Comparison of ENCODE assay signal across 20 mouse cellular contexts in genomic region chr13:92104259-92104658, GRCm38 (mm10). TPM values are rescaled to one million over a fixed set of nuclear protein-coding genes. Genes with fewer than 3 reads are reported as not detected.
DNase-seq lines count a peak whose midpoint lies in the region; ATAC-seq and TF ChIP-seq lines count a peak whose summit lies in the region.
"Had no signal": no experiment of that assay in that cellular context is flagged by ENCODE, and none has a peak within 500 bp of the region (broad histone marks: within the 10 kb centered on the region; RNA-seq: fewer than 3 reads in every experiment).

No protein-coding gene starts in this region.

- H3K9ac ChIP-seq in kidney, postnatal 0 days (ENCODE audit: low read depth, low read length) = no peak overlapping the region
- no peak overlapping the region for H3K9ac ChIP-seq in CH12.LX (ENCODE audit: insufficient read depth, low read depth)
- H3K9ac ChIP-seq in intestine, embryonic 16.5 days (ENCODE audit: low read depth, low read length) = no peak overlapping the region
- H3K9ac ChIP-seq: forebrain, embryonic 13.5 days; liver, embryonic 14.5 days had no signal

- H3K4me2 ChIP-seq in kidney, postnatal 0 days (ENCODE audit: low read length) = no peak overlapping the region
- 0 out of 2 replicates have a peak overlapping the region, but pooled peaks have one; percentile 25 for H3K4me2 ChIP-seq in CH12.LX (ENCODE audit: insufficient read depth, low read depth, poor library complexity, severe bottlenecking)
- H3K4me2 ChIP-seq in intestine, embryonic 16.5 days (ENCODE audit: low read depth, low read length) = no peak overlapping the region
- H3K4me2 ChIP-seq: forebrain, embryonic 13.5 days had no signal

- H3K79me2 ChIP-seq in CH12.LX (replicated peaks; ENCODE audit: control insufficient read depth, extremely low read depth, insufficient read depth, poor library complexity, severe bottlenecking) = no peaks in the 10 kb centered on the region

- TF ChIP-seq POLR2A in CH12.LX (IDR thresholded peaks at IDR 0.05; ENCODE audit: low read depth, low read length) = no peak

- no peak for TF ChIP-seq RAD21 in CH12.LX (IDR thresholded peaks at IDR 0.05; ENCODE audit: low read depth, low read length)

- DNase-seq in frontal cortex, adult 2 months (ENCODE audit: extremely low spot score in 1 of 2, low spot score in 1 of 2) = no peak
- DNase-seq in kidney, postnatal 0 days (ENCODE audit: low spot score) = peak; percentile 11
- no peak for DNase-seq in kidney, postnatal 4 days
- no peak for DNase-seq in CH12.LX (ENCODE audit: extremely low read depth)
- no peak for DNase-seq in thymus, postnatal 14 days
- no peak for DNase-seq in thymus, postnatal 25 days
- DNase-seq: adrenal gland, postnatal 25 days; cerebellum, postnatal 10 days; embryo, embryonic 11 days; kidney, postnatal 10 days; layer of hippocampus, postnatal 36 days; left cerebral cortex, postnatal 4 days; spleen, adult 18-20 months; thymus, postnatal 4 days had no signal

- no peaks in the 10 kb centered on the region for H3K9me3 ChIP-seq in kidney, postnatal 0 days (replicated peaks; ENCODE audit: low read length)
- H3K9me3 ChIP-seq in CH12.LX (replicated peaks; ENCODE audit: low read length) = no peaks in the 10 kb centered on the region
- H3K9me3 ChIP-seq in intestine, embryonic 16.5 days (ENCODE audit: control insufficient read depth, low read length) = no peaks in the 10 kb centered on the region
- H3K9me3 ChIP-seq: forebrain, embryonic 13.5 days; hindbrain, embryonic 10.5 days had no signal

- no peak for TF ChIP-seq EP300 in CH12.LX (IDR thresholded peaks at IDR 0.05; ENCODE audit: low read length)

- WGBS in kidney, postnatal 0 days = 43% methylated on average over 7 of the region's 7 CpGs
- 24% methylated on average over 7 of the region's 7 CpGs for WGBS in intestine, embryonic 16.5 days

- no peak overlapping the region for H3K27ac ChIP-seq in kidney, postnatal 0 days
- H3K27ac ChIP-seq in CH12.LX (ENCODE audit: insufficient read depth, low read depth) = no peak overlapping the region
- no peak overlapping the region for H3K27ac ChIP-seq in intestine, embryonic 16.5 days (ENCODE audit: low read length)
- H3K27ac ChIP-seq: forebrain, embryonic 13.5 days; hindbrain, embryonic 10.5 days; liver, embryonic 14.5 days had no signal

- no peak for TF ChIP-seq CTCF in kidney, postnatal 0 days (IDR thresholded peaks at IDR 0.05; ENCODE audit: low read depth)
- TF ChIP-seq CTCF in CH12.LX (conservative IDR thresholded peaks at IDR 0.05 in 1 of 2, IDR thresholded peaks at IDR 0.05 in 1 of 2; ENCODE audit: low read depth in 2 of 2, low read length in 2 of 2) = no peak

- H3K4me3 ChIP-seq in kidney, postnatal 0 days (replicated peaks; ENCODE audit: low read depth, low read length) = no peak overlapping the region
- no peak overlapping the region for H3K4me3 ChIP-seq in CH12.LX (replicated peaks in 1 of 3; ENCODE audit: low read depth in 2 of 3, low read length in 2 of 3, poor library complexity in 1 of 3)
- H3K4me3 ChIP-seq in intestine, embryonic 16.5 days (ENCODE audit: low read length) = no peak overlapping the region
- H3K4me3 ChIP-seq: forebrain, embryonic 13.5 days; hindbrain, embryonic 10.5 days had no signal

- peak; percentile 41; the same call in 1 of the 2 replicates for ATAC-seq in frontal cortex, adult (ENCODE audit: low TSS enrichment)
- ATAC-seq in kidney, postnatal 0 days (replicated peaks; ENCODE audit: low FRiP score, low read depth) = no peak
- peak; percentile 78 for ATAC-seq in intestine, embryonic 16.5 days
- ATAC-seq: forebrain, embryonic 13.5 days; inflammation-experienced regulatory T-cells, adult 6 months had no signal

- in situ Hi-C loops in CH12.LX (cut with MboI; ENCODE audit: low pct_ligation_motif_present, low pct_unique_long_range_greater_than_20kb, low sequenced_read_pairs) = no loop called here

- dilution Hi-C loops in CH12.LX (cut with MboI; ENCODE audit: extremely low pct_ligation_motif_present, extremely low pct_unique_long_range_greater_than_20kb, low sequenced_read_pairs) = no loop called here

- no peaks in the 10 kb centered on the region for H3K36me3 ChIP-seq in kidney, postnatal 0 days (ENCODE audit: insufficient read depth, low read length)
- H3K36me3 ChIP-seq in CH12.LX (replicated peaks in 1 of 2; ENCODE audit: control insufficient read depth in 1 of 2, insufficient read depth in 1 of 2, low read length in 1 of 2) = no peaks in the 10 kb centered on the region
- no peaks in the 10 kb centered on the region for H3K36me3 ChIP-seq in intestine, embryonic 16.5 days (ENCODE audit: control insufficient read depth, insufficient read depth, low read length)
- H3K36me3 ChIP-seq: hindbrain, embryonic 10.5 days had no signal

- H3K27me3 ChIP-seq in kidney, postnatal 0 days (ENCODE audit: insufficient read depth, low read length) = no peaks in the 10 kb centered on the region
- H3K27me3 ChIP-seq in CH12.LX (replicated peaks) = no peaks in the 10 kb centered on the region
- H3K27me3 ChIP-seq in intestine, embryonic 16.5 days (replicated peaks; ENCODE audit: control insufficient read depth, insufficient read depth, low read length) = no peaks in the 10 kb centered on the region
- H3K27me3 ChIP-seq: forebrain, embryonic 13.5 days had no signal

- no peaks in the 10 kb centered on the region for H3K4me1 ChIP-seq in kidney, postnatal 0 days (replicated peaks; ENCODE audit: insufficient read depth, low read length)
- H3K4me1 ChIP-seq in CH12.LX (ENCODE audit: control insufficient read depth in 1 of 2, insufficient read depth in 2 of 2) = no peaks in the 10 kb centered on the region
- H3K4me1 ChIP-seq in intestine, embryonic 16.5 days (ENCODE audit: control insufficient read depth, insufficient read depth, low read length) = peaks cover 8% of the 10 kb centered on the region
- H3K4me1 ChIP-seq: forebrain, embryonic 13.5 days; hindbrain, embryonic 10.5 days had no signal

TF ChIP-seq in CH12.LX, 34 proteins besides CTCF, POLR2A, EP300 and RAD21:
- TF ChIP-seq MEF2A (IDR thresholded peaks at IDR 0.05; ENCODE audit: borderline replicate concordance, low read depth, low read length) (no peak), RCOR1 (conservative IDR thresholded peaks at IDR 0.05; ENCODE audit: low read depth, low read length) (no peak)

RNA-seq across cellular contexts. Expression of gene Rasgrf2, which starts 27.2 kb away (rescaled TPM):
- 73.7 and 83.8 TPM in 2 replicates for polyA plus RNA-seq in frontal cortex, adult 2 months (2012; rRNA removed)
- 0.82 and 1.1 TPM in 2 replicates for polyA plus RNA-seq in kidney, postnatal 0 days (2015; fragmentation: Nextera tagmentation; extraction: Ambion mirVana)
- total RNA-seq in CH12.LX (2012; rRNA removed) (4.6 and 4.7 TPM in 2 replicates), CH12.LX (2014; rRNA removed) (2.6 and 4.3 TPM in 2 replicates)
- polyA plus RNA-seq in CH12.LX (2012; ENCODE audit: insufficient read length, low read depth) = 3.9 and 5.0 TPM in 2 replicates
- polyA plus RNA-seq in intestine, embryonic 16.5 days (2015; fragmentation: Nextera tagmentation; extraction: Ambion mirVana) = 3.2 and 4.1 TPM in 2 replicates
- polyA plus RNA-seq: hindbrain, embryonic 10.5 days had no signal

Comparison
In these comparisons a context has a peak if more than half of its experiments do, and no peak if none do; other contexts are left out.
1. RNA of gene Rasgrf2, which starts 27.2 kb away (polyA plus RNA-seq): 73.7 to 83.8 TPM in frontal cortex, adult 2 months; 3.9 to 5.0 TPM in CH12.LX, 3.2 to 4.1 TPM in intestine, embryonic 16.5 days and 0.82 to 1.1 TPM in kidney, postnatal 0 days; every median in the first group is over 10 times any median in the second.